Mouse (Mus musculus): ENCODE results near the gene Prr11.

Prr11 gene

GRCm38 (mm10) chr11:87043052-87043451 lies 65.5 kb downstream of the Prr11 start:
- DNase-seq = no peak

- DNase-seq = no peak
These were observed 69.1 kb downstream of the Prr11 start for GRCm38 (mm10) chr11:87039307-87039963.

Data from cerebellum, postnatal 25 days (tissue).